Mouse (Mus musculus): ENCODE results near the gene Ppp1r9b.
A peak's percentile ranks its signal among the peaks of the same experiment; 100 is the strongest.
"Not testable (repeated sequence)": the region's sequence is repeated elsewhere in the genome, so short reads cannot be mapped to it uniquely, and the experiment has no call there.

Ppp1r9b gene

DNA sequence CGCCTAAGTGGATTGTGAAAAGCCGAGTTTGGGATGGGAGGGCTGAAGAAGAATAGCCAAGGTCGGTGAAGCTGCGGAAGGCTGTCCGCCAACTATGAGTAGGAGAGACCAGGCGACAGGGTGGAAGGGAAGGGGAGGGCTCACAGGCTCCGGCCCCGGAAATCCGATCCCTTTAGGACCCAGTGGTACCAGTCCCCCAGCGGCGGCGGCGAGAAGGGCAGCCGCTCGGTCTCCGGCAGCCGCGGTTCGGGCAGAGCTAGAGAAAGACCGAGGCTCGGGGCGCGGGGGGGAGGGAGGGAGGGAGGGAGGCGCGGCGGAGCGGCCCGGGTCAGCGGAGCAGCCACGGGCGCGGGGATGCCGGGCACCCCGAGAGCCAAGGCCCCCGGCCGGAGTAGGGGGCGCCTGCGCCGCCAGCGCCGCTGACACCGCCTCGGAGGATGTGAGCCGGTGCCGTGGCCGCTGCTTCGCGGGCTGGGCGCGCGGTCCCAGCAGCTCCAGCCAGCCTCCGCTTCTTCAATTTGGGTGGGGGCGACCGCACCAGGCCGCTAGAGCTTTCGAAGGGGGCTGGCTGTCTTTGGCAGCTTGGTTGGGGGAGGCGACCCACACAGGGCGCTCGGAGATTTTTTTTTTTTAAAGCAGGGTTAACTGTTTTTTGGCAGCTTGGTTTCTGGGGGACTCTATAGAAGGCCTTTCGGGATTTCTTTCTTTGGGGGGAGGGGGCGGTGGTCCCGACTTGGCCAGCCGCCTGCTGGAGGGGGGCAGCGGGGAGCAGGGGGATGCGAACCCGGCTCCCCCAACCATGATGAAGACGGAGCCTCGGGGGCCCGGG is at the start of gene Ppp1r9b:
TSS of gene Ppp1r9b (plus strand) at position 287 of the 829 bp plus-strand sequence.
- DNase-seq (ENCODE audit: low spot score) = peak; percentile 92

DNA sequence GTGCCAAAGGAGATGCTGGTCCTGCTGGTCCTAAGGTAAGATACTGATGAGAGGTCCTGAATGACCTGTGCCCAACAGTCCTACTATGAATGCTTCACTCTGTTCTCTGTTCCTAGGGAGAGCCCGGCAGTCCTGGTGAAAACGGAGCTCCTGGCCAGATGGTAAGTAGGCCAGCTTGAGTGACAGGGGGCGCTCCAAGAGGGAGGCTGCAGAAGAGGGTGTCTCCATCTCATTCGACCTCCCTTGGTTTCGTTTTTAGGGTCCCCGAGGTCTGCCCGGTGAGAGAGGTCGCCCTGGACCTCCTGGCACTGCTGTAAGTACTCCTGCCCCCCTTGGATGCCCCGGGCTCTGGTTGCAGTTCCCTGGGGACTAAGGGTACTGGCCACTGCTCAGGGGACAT is 49.7 kb upstream of the Ppp1r9b start:
- no peak for DNase-seq (ENCODE audit: low spot score)

DNA sequence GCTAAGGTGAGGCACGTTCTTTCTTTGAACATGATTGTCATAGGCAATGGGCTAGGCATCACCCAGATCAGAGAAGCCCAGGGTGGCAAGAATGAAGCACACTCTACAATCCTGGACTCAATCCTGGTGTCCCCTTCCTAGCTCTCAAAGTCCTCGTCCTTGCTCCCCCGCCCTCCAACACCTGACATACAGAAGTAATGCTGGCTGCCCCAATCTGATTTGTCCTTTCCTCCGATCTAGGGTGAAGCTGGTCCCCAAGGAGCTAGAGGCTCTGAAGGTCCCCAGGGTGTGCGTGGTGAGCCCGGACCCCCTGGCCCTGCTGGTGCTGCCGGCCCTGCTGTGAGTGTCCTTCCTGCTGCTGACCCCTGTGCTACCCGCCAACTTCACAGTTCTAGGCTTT is 49.1 kb upstream of the Ppp1r9b start:
- no peak for DNase-seq (ENCODE audit: low spot score)

DNA sequence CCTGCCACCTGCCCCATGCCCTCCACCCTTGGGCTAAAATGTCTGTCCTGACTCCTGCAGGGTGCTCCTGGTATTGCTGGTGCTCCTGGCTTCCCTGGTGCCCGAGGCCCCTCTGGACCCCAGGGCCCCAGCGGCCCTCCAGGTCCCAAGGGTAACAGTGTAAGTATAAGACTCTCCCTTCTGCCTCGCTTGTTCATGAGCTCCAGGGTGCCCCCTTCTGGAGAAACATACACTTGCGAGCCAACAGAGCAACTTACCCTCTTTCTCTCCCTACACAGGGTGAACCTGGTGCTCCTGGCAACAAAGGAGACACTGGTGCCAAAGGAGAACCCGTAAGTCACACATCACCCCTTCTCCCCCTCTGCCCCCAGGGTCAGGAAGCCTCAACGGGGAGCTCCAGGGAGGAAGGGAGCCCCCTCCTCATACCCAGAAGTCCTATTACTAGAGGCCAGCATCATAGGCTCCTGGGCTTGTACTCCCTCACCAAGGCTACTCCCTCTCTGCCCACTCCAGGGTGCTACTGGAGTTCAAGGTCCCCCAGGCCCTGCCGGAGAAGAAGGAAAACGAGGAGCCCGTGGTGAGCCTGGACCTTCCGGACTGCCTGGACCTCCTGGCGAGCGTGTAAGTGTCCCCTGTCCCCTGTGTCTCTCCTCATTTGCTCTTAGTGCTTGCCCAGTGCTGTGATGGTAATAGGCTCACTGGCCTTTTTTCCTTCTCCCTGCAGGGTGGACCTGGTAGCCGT is 48.4 kb upstream of the Ppp1r9b start:
- DNase-seq (ENCODE audit: low spot score) = no peak

DNA sequence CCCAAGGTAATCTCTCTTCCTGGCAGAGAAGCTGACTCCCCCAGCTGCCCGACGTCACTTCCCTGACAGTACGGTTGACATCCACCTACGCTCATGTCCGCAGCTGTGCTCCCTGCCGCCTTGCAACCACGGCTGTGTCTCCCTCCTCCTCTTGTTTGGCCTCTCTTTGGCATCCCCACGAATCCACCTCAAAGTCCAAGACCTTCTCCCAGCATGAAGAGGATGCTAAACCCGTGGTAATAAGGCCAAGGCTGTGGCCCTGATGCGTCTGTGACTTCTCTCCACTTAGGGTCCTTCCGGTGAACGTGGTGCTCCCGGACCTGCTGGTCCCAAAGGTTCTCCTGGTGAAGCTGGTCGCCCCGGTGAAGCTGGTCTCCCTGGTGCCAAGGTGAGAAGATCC is 47.8 kb upstream of the Ppp1r9b start:
- no peak for DNase-seq (ENCODE audit: low spot score)

DNA sequence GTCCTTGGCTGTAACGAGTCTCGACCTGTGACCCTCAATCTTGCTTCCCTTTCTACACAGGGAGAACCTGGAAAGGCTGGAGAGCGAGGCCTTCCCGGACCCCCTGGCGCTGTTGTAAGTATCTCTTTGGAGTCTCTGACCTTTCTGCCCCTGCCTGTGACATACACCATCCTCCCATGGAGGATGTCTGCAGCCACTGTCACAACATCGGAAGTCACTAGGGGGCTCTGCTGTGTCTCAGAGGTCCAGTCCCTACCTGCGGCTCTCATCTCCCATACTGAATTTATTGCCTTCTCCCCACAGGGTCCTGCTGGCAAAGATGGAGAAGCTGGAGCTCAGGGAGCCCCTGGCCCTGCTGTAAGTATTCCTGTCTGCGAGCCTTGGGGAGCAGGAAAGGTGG is 46.5 kb upstream of the Ppp1r9b start:
- no peak for DNase-seq (ENCODE audit: low spot score)

DNA sequence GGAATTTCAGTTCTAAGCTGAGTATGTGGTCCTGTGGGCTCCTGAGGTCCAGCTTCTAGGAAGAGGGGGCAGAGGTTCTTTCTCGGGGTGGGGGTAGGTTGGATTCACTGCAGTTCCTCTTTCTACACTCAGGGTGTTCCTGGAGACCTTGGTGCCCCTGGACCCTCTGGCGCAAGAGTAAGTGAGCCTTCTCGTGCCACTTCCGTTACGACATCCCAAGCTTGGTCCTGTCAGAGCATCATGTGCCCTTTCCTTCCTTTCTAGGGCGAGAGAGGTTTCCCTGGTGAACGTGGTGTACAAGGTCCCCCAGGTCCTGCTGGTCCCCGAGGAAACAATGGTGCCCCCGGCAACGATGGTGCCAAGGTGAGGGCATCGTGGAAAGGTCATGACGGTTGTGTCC is 45.6 kb upstream of the Ppp1r9b start:
- no peak for DNase-seq (ENCODE audit: low spot score)

DNA sequence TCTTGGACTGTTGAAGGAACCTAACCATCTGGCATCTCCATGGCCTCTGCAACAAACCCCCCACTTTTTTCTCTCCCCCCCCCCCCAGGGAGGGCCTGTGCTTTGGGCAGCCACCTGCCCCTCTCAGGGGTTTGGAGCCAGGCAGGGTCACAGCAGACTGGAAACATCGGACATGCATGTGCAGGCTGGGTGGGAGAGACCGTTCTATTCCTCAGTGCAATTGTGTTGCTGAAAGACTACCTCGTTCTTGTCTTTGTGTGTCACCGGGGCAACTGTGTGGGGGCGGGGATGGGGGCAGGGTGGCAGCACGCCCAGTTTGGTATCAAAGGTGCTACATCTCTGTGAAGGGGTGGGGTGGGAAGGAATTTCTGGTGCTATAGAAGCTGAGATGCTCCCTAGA is 38.7 kb upstream of the Ppp1r9b start:
- DNase-seq (ENCODE audit: low spot score) = no peak

DNA sequence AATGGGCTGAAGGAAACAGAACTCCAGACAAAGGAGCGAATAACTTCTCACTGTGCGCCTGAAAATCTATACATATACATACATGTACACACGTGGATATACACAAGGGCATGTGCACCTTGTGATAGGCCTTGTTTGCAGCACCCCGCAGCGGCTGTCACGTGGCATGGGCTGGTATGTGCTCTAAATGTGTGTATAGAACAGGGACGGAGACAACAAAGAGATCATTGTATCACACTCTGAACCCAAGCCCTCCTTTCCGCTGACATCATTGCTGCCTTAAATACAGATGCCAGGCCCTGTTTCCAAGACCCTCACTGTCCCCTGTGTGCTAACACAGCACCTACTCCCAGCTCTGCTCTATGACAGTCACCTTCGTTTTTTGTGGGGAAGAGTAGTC is 35.7 kb upstream of the Ppp1r9b start:
- no peak for DNase-seq (ENCODE audit: low spot score)

DNA sequence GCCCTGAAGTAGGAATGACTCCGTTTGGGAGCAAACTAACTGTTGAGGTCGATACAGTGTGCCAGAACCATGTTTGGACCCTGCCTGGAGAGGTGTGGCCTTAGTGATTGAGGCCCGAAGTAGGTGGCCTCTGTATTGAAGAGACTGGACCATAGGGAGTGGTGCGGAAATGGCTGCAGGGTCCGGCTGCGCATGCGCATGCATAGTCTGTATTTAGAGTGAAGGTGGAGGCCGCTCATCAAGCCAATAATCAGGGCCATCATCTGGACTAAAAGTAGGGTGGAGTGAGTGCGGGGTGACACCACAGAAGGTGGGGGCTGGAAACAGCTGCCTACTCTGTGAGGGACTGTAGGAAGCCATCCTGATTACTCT is 33.2 kb upstream of the Ppp1r9b start:
- DNase-seq (ENCODE audit: low spot score) = peak; percentile 55

DNA sequence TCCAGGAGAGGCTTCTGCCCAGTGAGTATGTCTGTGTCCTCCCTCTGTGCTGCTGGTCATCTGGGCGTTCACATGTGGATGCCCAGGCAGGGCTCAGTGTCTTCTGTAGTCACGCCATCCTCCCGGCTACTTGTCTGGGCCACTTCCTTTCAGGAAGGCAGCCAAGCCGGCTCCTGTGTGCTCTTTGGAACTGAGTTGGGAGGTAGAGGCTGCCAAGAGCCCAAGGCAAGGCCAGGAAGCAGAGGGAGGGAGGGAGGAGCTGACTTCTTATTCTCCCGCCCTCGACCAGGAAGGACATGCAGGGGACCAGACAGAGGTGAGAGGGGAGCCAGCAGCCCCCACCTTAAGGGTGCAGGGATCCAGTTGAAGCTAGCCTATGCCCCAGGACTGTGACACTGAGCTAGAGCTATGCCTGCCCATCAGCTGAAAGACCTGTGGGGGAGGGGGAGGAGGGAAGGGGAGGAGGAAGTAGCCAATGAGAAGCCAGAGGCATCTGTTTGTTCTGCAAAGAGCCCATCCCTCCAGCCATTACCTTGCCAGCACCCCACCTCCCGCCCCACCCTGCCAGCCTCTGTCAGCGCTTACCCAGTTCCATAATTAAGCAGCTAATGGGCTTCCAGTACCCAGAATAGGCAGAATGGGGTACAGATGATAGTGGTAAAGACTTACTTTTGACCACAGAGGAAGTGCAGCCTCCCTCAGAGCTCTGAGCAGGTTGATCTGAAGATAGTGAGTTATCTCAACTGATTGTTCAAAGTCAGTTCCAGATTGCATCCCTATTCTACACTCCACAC is 32.6 kb upstream of the Ppp1r9b start:
- DNase-seq (ENCODE audit: low spot score) = peak; percentile 75

DNA sequence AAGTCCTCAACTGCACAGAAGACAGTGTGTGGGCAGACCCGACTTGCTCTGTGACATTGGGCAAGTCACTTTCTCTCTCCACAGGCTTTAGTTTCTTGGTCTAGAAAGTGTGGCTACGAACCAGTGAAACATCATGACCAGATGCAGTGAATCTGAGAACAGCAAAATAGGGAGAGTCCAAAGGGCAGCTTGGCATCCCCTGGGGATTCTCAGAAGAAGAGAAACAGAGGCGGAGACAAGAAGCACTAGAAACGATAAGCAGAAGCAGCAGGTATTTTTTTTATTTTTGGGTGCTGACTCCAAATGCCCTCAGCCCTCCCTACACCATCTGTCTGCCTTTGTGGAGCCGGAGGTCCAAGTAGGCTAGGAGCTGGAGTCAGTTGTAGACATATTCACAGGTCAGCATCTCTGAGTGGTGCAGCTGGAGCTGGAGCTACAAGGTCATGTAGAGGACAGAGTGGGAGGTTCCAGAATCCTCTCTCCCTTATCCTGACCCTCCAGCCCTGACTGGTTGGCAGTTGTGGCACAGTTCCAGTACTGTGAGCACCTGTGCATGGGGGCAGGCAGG is 28.2 kb upstream of the Ppp1r9b start:
- DNase-seq (ENCODE audit: low spot score) = no peak

DNA sequence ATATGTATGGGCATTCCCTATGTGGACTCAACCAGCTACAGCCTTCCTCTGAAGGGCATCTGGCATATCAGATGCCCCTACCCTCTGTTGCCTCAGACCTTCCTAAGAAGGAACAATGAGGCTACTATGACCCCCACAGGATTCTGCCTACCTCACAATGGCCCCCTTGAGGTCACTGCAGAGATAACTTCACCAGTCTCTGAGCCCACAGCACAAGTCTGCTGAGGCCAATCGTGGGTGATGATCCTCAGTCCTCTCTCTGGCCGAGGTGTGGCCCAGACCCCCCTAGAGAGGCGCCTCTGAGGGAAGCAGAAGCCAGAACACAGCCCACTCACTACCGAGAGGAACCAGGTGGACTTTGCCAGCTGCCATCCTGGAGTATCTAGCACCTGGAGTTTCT is 23.4 kb upstream of the Ppp1r9b start, which contains the start of gene Hils1:
TSS of gene Hils1 (plus strand) at position 175 of the 400 bp plus-strand sequence.
- DNase-seq (ENCODE audit: low spot score) = no peak

DNA sequence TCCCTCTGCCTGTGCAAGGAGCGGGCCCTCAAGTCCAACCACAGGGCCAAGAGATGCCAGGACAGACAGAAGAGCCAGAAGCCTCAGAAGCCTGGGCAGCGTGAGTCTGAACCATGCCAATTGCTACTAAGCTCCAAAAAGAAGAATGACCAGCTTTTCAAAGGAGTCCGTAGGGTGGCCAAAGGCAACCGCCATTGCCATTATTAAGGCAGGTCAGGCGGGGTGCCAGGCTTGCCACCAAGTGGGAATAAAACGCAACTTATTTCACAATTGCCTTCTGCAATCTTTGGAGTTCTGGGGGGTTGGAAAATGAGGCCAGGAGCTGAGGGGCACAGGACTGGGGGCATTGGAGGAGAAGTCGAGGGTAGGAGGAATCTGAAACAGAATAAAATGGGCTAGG is 22.6 kb upstream of the Ppp1r9b start:
- DNase-seq (ENCODE audit: low spot score) = no peak

DNA sequence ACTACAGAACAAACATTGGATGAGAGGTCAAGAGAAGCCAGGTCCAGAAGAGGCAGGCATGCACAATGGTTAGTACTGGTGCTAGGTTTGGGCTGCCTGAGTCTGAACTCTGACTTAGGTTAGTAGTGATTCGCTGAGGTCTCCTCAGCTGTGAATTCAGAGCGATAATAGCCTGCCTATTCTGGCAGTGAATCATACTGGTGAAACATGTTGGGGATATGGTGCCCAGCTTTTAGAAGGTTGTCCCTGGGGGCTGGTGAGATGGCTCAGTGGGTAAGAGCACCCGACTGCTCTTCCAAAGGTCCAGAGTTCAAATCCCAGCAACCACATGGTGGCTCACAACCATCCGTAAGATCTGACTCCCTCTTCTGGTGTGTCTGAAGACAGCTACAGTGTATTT is 21.1 kb upstream of the Ppp1r9b start:
- DNase-seq (ENCODE audit: low spot score) = not testable (repeated sequence)

DNA sequence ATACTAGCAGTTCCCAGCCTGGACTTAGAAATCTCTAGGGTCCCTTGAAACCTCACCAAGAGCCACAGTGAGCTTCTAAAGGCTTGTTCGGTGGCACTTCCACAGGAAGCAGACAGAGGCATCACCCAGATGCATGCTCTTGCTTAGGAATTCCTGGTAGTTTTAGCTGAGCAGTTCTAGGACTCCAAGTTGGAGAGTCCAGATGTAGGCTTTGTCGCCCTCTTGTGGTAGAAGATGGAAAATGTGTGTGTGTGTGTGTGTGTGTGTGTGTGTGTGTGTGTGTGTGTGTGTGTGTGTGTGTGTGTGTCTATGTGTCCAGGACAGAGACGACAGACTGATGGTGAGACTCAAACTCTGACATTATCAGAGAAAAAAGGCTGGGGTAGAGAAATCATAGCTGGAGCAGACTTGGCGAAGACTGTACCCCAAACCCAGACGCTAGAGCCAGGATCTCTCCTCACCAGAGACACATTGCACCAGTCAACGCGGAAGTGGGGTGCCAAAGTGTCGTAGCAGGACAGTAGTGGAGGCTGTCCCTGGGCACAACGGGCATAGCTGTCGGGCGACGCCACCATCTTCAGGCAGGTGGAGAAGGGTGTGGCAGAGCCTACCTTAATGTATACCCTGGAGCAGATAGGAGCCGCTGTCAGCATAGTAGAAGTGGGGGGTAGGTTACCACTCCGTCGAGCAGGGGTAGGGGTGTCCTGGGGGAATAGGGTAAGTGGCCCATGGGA is 20.5 kb upstream of the Ppp1r9b start:
- peak; percentile 80 for DNase-seq (ENCODE audit: low spot score)

DNA sequence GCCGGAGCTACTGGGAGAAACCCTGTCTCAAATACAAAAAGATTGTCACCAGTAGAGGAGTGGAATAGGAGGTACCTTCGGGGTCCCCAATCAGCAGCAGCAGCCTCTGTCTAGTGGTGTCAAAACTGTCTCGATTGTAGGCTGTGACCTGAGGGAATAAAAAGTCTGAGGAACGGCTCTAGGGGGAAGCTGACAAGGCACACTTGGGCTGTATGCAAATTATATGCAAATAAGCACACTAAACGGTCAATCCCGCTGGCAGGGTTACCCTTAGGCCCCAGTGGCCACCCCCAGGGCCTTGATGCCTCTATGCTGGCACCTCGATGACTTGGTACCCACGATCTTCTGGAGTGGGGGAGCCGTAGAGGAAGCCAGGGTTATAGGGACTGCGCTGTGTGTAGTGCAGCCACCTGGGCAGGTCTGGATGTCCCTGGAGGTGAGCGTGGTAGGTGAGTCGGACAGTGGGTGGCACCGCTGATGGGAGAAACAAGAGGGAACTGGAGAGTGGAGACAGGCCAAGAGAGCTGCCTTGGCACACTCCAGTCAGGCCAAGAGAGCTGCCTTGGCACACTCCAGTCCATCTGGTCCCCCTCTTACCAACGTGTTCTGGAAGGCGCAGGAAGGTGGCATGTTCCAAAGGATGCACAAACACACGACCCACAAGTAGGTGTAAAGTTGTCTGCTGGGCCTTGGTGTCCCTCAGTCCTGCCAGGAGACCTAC is 18.8 kb upstream of the Ppp1r9b start:
- DNase-seq (ENCODE audit: low spot score) = no peak

DNA sequence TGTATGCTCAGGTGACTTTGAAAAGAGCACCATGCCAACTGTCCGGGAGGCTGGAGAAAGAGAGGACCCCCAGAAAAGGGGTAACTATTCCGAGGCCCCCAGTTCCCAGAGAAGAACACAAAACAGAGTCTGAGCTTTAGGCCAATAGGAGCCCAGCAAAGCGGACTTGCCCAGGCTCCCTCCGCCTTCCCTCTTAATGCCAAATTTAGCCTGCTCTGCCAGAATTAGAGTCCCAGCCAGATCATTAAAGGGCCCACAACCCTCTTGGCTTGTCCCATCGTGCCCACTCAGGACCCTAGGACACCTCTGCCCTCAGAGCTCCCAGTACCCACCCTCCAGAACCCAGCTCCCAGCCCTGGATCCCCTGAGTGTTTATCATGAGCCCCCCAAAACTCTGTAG is 17.9 kb upstream of the Ppp1r9b start:
- DNase-seq (ENCODE audit: low spot score) = no peak

DNA sequence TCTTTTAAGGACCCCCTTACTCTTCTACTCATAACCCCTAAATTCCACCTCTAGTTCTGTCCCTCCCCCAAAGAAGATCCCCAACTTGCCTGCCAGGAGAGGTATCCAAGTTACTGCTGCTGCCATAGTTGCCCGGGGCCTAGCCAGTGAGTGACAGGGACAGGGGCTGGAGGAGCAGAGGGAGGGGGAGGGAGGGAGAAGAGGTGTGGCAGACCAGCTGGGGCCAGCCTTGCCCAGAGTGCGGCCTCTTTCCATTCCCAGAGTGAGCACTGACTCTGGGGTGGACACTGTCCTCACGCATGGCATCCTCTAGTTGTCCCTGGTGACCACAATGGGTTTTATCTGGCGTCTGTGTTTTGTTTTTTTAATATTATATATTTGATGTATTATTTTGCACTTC is 17.5 kb upstream of the Ppp1r9b start:
- no peak for DNase-seq (ENCODE audit: low spot score)

DNA sequence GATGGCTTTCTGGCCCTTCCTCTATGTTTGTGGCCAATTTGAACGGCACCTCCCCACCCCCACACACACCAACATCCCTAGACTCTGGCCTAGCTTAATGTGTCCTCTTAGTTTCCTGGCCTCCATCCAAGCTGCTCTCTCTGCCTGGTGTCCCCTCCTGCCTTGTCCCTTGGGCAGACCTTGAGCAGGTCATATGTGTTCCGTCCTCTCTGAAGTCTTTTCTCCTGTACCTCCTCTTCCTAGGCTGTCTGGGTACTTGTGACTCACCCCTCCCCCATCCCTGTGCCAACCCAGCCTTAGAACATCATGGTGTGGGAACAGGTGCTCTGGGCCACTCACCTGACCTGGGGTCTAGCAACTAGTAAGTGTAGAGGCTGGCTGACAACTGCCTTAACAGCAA is 15.9 kb upstream of the Ppp1r9b start:
- no peak for DNase-seq (ENCODE audit: low spot score)

DNA sequence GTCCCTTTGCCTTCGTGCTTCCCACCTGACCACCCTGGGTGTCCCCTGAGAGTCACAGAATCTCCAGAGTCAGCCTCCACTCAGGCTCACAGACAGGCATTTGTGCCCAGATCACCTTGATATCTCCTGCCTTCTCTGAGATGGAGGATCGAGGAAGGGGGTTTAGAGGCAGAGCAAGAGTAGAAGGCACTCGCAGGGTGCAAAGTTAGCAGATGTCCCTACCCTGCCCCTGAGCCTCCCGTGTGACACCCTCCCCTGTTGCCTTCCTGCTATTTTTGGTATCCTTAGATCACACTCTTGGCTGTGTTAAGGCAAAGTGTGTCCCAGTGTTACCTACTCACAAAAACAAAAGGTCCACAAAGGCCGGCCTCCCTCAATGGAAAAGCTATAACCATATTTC is 14.6 kb upstream of the Ppp1r9b start, which contains the start of gene Sgca:
TSS of gene Sgca (minus strand) at position 129 of the 400 bp plus-strand sequence.
- DNase-seq (ENCODE audit: low spot score) = no peak

Measured in MN1 (cell line).